Mouse (Mus musculus) WW6 (cell line): ENCODE data around the gene Acap1.
"Not testable (repeated sequence)": the region's sequence is repeated elsewhere in the genome, so short reads cannot be mapped to it uniquely, and the experiment has no call there.

Experiments
- DNase-seq: peaks from one replicate; pipeline ENCODE4 v3.0.0-alpha.2; 2013; ENCODE audit warnings: low read depth, low spot score

Gene Acap1

DNA sequence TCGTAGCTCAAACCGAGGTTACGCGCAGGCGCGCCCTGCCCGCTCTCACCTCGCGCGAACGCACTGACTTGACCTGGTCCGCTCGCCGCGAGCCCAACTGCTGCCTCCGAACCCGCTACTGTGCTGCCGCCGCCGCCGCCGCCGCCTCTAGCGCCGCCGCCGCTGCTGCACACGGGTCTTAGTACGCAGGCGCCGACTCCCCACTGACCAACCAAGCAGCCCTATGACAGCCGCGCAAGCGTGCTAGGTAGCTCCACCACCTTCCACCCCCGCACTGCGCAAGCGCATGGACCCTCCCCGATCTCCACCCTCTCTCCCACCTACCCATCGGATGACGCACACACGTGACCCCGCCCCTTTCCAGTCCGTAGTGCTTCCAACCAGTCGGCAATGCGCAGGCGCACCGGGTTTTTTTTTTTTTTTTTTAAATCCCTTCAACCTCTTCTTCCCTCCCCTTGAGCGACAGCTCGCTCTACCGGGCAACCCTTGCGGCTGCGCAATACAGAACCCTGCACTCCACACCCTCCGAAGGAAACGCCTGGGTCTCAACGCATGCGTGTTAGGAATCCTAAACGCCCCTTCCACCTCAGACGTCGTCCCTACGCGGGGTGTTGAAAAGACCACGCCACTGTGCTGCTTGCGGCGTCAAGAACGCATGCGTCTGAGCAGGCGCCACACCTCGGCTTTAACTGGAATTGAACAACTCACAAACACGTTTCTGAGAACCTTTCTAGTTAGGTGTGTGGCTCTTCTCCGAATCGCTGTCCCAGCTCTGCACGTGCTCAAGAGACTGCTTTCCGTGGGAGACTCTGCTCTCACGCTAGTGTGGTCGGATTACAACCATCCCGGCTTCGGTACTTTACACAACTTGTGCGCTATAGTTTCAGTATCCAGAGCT is 26.0 kb upstream of the Acap1 start, which contains the start of gene Eif5a:
TSS of gene Eif5a (minus strand) at position 845 of the 898 bp plus-strand sequence.
- peak; percentile 100 for DNase-seq

GRCm38 (mm10) chr11:69920266-69921031 is 25.1 kb upstream of the Acap1 start:
- no peak for DNase-seq

- DNase-seq = no peak
Measured at GRCm38 (mm10) chr11:69919661-69920265, 24.4 kb upstream of the Acap1 start.

GRCm38 (mm10) chr11:69919053-69919452 is 23.7 kb upstream of the Acap1 start:
- DNase-seq = no peak

GRCm38 (mm10) chr11:69918118-69918517 is 22.8 kb upstream of the Acap1 start:
- DNase-seq = no peak

DNA sequence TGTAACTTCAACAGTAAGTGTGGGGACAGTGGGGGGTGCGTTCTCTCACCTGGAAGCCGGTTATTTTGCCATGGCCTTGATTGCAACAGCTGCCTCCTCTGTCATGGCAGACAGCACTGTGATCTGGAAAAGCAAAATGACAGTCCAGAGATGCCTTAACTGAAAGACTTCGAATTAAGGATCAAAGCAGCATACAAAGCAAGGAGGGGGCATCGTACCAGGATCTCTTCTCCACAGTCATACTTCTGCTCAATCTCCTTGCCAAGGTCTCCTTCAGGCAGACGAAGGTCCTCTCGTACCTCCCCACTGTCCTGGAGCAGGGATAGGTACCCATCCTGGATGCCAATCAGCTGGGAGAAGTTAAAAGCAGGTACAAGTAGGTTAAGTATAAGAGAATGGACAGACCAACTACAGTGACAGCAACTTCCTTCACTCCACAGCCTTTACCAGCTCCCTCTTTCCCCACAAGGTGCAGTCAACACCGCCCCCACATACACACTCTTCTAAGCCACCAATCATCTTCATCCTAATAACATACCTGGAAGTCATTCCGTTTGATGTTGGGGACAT is 22.1 kb upstream of the Acap1 start:
- DNase-seq = no peak

DNA sequence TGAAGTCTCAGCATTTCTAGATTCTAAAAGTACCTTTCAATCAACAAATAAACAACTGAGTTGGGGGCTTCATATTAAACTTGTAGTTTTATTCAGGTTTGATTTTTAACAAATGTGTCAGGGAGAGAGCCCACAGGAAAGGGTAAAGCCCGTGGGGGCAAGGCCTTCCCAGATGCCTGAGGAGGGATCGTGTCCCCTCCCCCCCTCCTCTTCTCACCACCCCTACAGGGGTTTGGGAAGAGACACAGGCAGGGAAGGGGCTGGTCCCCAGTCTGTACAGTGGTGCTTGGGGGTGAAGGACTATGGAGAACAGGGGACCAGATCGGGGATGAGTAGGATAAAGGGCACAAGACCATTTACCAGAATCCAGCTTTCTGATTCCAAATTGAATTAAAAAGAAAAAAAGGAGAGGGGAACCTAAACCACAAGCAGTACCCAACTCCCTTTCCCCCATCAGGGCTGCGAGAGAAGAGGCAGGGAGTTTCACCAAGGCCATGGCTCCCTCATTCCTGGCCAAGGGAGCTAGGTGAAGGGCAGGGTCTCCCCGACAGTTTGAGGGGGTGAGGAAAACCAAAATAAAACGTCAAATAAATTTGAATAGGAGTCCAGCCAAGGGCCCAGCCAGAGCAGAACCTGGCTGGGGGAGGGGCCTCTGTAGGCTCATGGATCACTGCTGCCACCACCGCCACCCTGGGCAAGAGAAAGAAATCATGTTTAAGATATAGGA is 21.5 kb upstream of the Acap1 start:
- not testable (repeated sequence) for DNase-seq

DNA sequence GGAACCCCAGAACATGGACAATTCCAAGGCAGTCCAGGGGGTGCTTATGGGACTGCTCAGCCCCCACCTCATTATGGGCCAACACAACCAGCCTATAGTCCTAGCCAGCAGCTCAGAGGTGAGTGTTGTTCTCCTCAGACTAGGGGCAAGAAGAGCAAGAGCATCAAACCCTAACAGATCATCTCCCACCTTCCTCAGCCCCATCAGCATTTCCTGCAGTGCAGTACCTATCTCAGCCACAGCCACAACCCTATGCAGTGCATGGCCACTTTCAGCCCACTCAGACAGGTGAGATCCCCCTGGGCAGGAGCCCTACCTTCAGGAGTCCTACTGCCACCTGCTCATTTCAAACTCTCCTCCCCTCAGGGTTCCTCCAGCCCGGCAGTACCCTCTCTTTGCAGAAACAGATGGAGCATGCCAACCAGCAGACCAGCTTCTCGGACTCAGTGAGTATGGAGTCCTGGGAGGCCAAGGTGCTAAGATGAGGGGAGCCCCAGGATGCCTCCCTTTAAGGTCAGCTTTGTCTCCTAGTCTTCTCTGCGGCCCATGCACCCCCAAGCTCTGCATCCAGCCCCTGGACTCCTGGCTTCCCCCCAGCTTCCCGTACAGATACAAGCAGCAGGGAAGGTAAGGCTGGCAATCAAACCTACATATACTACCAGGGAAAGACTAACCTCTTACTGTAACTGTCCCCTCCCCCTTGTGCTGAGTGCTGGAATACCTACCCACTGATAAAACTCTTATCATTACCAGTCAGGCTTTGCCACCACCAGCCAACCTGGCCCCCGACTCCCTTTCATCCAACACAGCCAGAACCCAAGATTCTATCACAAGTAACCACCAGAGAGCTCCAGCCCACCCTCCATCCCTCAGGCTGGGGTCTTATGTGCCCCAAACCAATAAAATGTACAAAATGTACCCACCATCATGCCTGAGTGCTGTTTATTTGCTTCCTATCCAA is 20.6 kb upstream of the Acap1 start:
- no peak for DNase-seq

DNA sequence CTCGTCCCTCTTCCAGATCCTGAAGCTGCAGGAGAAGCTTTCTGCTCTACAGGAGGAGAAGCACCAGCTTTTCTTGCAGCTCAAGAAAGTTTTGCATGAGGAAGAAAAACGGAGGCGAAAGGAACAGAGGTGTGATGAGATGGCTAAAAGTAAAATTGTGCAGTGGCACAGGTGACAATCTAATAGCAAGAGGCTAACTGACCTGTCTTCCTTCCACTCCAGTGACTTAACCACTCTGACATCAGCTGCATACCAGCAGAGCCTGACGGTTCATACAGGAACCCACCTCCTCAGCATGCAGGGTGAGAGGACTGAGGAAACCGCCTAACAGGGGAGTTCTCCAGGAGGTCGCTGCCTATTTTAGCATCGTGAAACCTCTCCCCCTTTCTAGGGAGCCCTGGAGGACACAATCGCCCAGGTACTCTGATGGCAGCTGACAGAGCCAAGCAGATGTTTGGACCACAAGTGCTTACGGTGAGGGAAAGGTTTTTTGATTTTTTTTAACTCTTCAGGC is 19.6 kb upstream of the Acap1 start:
- DNase-seq = no peak

GRCm38 (mm10) chr11:69914372-69914764 is 19.0 kb upstream of the Acap1 start:
- no peak for DNase-seq

- DNase-seq = peak; percentile 93
Measured at GRCm38 (mm10) chr11:69913554-69914371, 18.4 kb upstream of the Acap1 start, which contains the start of gene Gps2. Gps2 (plus strand) TSS chr11:69913888.

DNA sequence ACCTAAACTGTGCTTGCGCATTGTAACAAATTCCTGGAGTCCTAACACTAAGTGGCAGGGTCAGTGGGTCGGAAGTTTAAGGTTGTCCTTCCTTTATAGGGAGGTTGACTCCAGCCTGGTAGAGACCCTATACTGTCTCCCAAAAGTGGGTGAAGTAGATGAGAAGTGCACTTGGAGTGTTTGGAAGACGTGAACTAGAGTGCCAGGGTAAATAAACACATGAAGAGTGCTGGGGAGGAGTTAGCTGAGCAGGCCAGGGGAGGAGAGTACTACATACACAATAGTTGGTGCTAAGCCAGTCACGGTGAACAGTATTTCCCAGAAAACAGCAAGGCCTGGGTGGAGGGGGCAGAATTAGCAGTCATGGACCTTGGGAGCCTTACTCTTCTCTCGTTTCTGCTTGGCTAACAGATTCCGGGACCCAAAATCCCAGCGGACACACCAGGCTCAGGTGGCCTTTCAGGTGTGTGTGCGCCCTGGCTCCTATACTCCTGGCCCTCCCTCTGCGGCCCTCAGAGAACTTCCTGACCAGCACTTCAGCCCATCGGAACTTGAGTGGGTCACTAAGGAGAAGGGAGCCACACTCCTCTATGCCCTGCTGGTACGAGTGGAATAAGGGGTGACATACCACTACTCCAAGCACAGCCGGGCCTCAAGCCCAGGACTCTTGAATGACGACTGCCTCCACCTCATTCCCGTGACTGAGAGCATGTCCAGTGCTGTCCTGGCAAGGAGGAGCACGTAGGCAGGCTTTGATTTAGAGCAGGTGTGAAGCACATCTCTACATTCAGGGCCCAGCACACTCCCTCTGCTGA is 17.6 kb upstream of the Acap1 start:
- no peak for DNase-seq

DNA sequence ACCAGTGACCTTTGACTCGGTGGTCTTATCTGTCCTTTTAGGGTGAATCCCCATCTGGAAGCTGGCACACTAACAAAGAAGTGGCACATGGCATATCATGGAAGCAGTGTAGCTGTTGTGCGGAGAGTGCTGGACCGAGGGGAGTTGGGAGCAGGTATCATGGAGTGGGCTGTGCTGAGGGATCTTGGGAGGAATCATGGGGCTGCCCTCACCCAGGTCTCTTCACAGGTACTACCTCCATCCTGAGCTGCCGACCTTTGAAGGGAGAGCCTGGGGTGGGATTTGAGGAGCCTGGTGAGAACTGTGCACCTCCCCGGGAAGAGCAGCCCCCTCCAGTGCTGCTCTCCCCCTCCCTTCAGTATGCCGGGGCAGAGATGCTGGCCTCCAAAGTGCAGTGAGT is 16.4 kb upstream of the Acap1 start:
- no peak for DNase-seq

DNA sequence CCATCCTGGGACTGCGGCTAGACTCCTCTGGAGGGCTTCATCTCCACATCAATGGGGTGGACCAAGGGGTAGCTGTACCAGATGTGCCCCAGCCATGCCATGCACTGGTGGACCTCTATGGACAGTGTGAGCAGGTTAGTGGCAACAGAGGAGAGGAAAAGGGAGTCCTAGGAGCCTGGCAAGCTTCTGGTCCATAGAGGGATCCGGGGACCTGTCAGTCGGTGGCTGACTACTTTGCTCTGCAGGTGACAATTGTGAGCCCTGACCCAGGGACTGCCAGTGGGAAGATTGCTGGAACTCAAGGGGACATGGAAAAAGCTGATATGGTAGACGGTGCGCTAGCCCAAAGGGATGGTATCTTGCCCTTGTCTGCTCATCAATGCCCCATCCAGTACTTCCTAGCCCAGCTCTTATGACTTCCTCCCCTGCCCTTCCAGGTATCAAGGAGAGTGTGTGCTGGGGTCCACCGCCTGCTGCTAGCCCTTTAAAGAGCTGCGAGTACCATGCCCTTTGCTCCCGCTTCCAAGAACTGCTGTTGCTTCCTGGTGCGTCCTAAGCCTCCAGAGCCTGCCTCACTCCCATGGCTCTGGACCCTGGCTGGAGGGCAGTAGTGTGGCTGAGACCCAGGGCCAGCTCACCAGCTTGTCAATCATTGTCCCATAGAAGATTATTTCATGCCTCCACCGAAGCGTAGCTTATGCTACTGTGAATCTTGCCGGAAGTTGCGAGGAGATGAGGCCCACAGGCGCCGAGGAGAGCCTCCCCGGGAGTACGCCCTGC is 15.6 kb upstream of the Acap1 start:
- DNase-seq = no peak

GRCm38 (mm10) chr11:69910177-69910576 is 14.8 kb upstream of the Acap1 start:
- DNase-seq = no peak

GRCm38 (mm10) chr11:69909174-69909573 is 13.8 kb upstream of the Acap1 start:
- DNase-seq = no peak

GRCm38 (mm10) chr11:69908645-69909044 is 13.3 kb upstream of the Acap1 start:
- no peak for DNase-seq
